Comparison of ENCODE assay signal across 13 mouse cellular contexts in genomic region chr8:114731260-114732140, GRCm38 (mm10).
A peak's percentile ranks its signal among the peaks of the same experiment; 100 is the strongest.
DNase-seq lines count a peak whose midpoint lies in the region; ATAC-seq and TF ChIP-seq lines count a peak whose summit lies in the region.
"Had no signal": no experiment of that assay in that cellular context is flagged by ENCODE, and none has a peak within 500 bp of the region (broad histone marks: within the 10 kb centered on the region; RNA-seq: fewer than 3 reads in every experiment).

No protein-coding gene starts in this region.

- H3K4me2 ChIP-seq in midbrain, embryonic 13.5 days (replicated peaks): peak overlapping the region; percentile 43
- H3K4me2 ChIP-seq in midbrain, embryonic 11.5 days: no peak overlapping the region
- H3K4me2 ChIP-seq in forebrain, postnatal 0 days (ENCODE audit: low read depth): peak overlapping the region; percentile 27; the same call in 1 of the 2 replicates
- H3K4me2 ChIP-seq: heart, embryonic 12.5 days had no signal

- no peak overlapping the region for H3K4me3 ChIP-seq in midbrain, embryonic 13.5 days (replicated peaks)
- no peak overlapping the region for H3K4me3 ChIP-seq in midbrain, embryonic 11.5 days (ENCODE audit: low read depth, low read length)
- no peak overlapping the region for H3K4me3 ChIP-seq in forebrain, postnatal 0 days (ENCODE audit: low read depth, low read length)
- H3K4me3 ChIP-seq in limb, embryonic 10.5 days: peak overlapping the region; percentile 23
- H3K4me3 ChIP-seq: heart, embryonic 12.5 days had no signal

- 0 out of 2 replicates have a peak, but pooled peaks cover 3% of the 10 kb centered on the region for H3K27me3 ChIP-seq in midbrain, embryonic 13.5 days
- no peaks in the 10 kb centered on the region; the same call in 1 of the 2 replicates for H3K27me3 ChIP-seq in midbrain, embryonic 11.5 days (ENCODE audit: control insufficient read depth, insufficient read depth, low read length)
- H3K27me3 ChIP-seq in forebrain, postnatal 0 days (ENCODE audit: insufficient read depth, low read length): peaks cover 11% of the 10 kb centered on the region; the same call in 1 of the 2 replicates
- H3K27me3 ChIP-seq in limb, embryonic 10.5 days (ENCODE audit: low read depth, poor library complexity, severe bottlenecking): peaks cover 24% of the 10 kb centered on the region
- H3K27me3 ChIP-seq: heart, embryonic 12.5 days had no signal

- no peak for DNase-seq in midbrain, embryonic 11.5 days (ENCODE audit: low spot score, missing footprints)
- no peak for DNase-seq in forebrain, postnatal 0 days
- peak; percentile 40 for DNase-seq in limb, embryonic 10.5 days (ENCODE audit: low spot score)
- peak; percentile 61 for DNase-seq in retina, postnatal 1 day
- no peak for DNase-seq in right cerebral cortex, adult 2 months (ENCODE audit: low spot score in 2 of 2)
- DNase-seq: left cerebral cortex, postnatal 4 days; lung, postnatal 10 days; thymus, postnatal 36 days had no signal

- 23% methylated on average over 17 of the region's 17 CpGs for WGBS in midbrain, embryonic 13.5 days
- WGBS in midbrain, embryonic 11.5 days: 46% methylated on average over 17 of the region's 17 CpGs
- 7% methylated on average over 17 of the region's 17 CpGs for WGBS in forebrain, postnatal 0 days
- WGBS in limb, embryonic 10.5 days: 24% methylated on average over 17 of the region's 17 CpGs

- H3K9me3 ChIP-seq in midbrain, embryonic 13.5 days: no peaks in the 10 kb centered on the region
- no peaks in the 10 kb centered on the region for H3K9me3 ChIP-seq in midbrain, embryonic 11.5 days (ENCODE audit: control insufficient read depth, low read length)
- no peaks in the 10 kb centered on the region for H3K9me3 ChIP-seq in forebrain, postnatal 0 days (ENCODE audit: low read length)
- no peaks in the 10 kb centered on the region for H3K9me3 ChIP-seq in limb, embryonic 10.5 days (replicated peaks)
- H3K9me3 ChIP-seq: heart, embryonic 12.5 days had no signal

- H3K4me1 ChIP-seq in midbrain, embryonic 13.5 days (replicated peaks): peaks cover 18% of the 10 kb centered on the region
- H3K4me1 ChIP-seq in midbrain, embryonic 11.5 days (ENCODE audit: control insufficient read depth, insufficient read depth, low read length): no peaks in the 10 kb centered on the region
- H3K4me1 ChIP-seq in forebrain, postnatal 0 days (ENCODE audit: insufficient read depth): 0 out of 2 replicates have a peak, but pooled peaks cover 3% of the 10 kb centered on the region
- peaks cover 19% of the 10 kb centered on the region for H3K4me1 ChIP-seq in limb, embryonic 10.5 days
- H3K4me1 ChIP-seq: heart, embryonic 12.5 days had no signal

- H3K36me3 ChIP-seq in midbrain, embryonic 13.5 days: no peaks in the 10 kb centered on the region
- no peaks in the 10 kb centered on the region for H3K36me3 ChIP-seq in midbrain, embryonic 11.5 days (ENCODE audit: control insufficient read depth, insufficient read depth, low read length)
- H3K36me3 ChIP-seq in forebrain, postnatal 0 days (ENCODE audit: insufficient read depth): no peaks in the 10 kb centered on the region
- no peaks in the 10 kb centered on the region for H3K36me3 ChIP-seq in limb, embryonic 10.5 days
- H3K36me3 ChIP-seq: heart, embryonic 12.5 days had no signal

- TF ChIP-seq CTCF in forebrain, postnatal 0 days (IDR thresholded peaks at IDR 0.05; ENCODE audit: low read depth): peak; percentile 2; the same call in 1 of the 2 replicates

- peak overlapping the region; percentile 62 for H3K27ac ChIP-seq in midbrain, embryonic 13.5 days
- no peak overlapping the region for H3K27ac ChIP-seq in midbrain, embryonic 11.5 days (ENCODE audit: low read depth, low read length)
- no peak overlapping the region for H3K27ac ChIP-seq in forebrain, postnatal 0 days (ENCODE audit: low read depth, low read length)
- H3K27ac ChIP-seq in limb, embryonic 10.5 days: no peak overlapping the region

- peak; percentile 45; the same call in 1 of the 2 replicates for ATAC-seq in midbrain, embryonic 13.5 days
- ATAC-seq in midbrain, embryonic 11.5 days (ENCODE audit: low FRiP score): no peak
- no peak for ATAC-seq in forebrain, postnatal 0 days
- ATAC-seq in erythroid progenitor cell, adult 5-6 weeks (replicated peaks; ENCODE audit: low FRiP score, poor library complexity, severe bottlenecking): no peak
- ATAC-seq in megakaryocyte progenitor cell, adult 5-6 weeks (replicated peaks; ENCODE audit: poor library complexity): no peak
- ATAC-seq: intestine, embryonic 16.5 days had no signal

- H3K9ac ChIP-seq in midbrain, embryonic 13.5 days (replicated peaks): 0 out of 2 replicates have a peak overlapping the region, but pooled peaks have one; percentile 23
- H3K9ac ChIP-seq in midbrain, embryonic 11.5 days (ENCODE audit: low read length): no peak overlapping the region
- H3K9ac ChIP-seq in forebrain, postnatal 0 days: no peak overlapping the region
- H3K9ac ChIP-seq: heart, embryonic 12.5 days had no signal

Comparison
In these comparisons a context has a peak if more than half of its experiments do, and no peak if none do; other contexts are left out.
1. DNase-seq: peak in limb, embryonic 10.5 days (single experiment) and retina, postnatal 1 day (single experiment); none in midbrain, embryonic 11.5 days (single experiment), forebrain, postnatal 0 days (single experiment) and right cerebral cortex, adult 2 months (0 of 2).